Mouse (Mus musculus): ENCODE data around the gene Gm26602.

The Gm26602 gene

DNA sequence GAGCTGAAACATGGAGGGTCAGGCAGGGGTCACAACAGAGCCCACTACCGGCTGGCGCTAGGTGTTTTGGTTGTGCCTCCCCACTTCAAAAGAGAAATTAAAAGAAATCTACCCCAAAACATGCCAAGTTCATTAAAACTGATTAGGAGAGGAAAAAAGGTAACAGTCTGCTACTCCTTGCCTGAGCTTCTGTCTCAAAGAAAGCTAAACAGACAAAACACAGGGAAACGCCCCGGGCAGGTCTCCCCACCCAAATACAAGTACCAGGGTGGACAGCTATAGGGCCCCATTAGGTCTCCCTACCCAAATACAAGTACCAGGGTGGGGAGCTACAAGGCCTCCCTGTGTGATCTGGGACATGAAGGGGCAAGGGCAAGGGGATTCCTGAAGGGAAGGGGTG, at the start of gene Gm26602:
Gene Gm26602, plus strand, starts transcription at position 301 of the 400 bp plus-strand sequence.
- DNase-seq (ENCODE audit: extremely low read depth, low read depth, low spot score), result no peak

- peak; percentile 81 for DNase-seq (ENCODE audit: extremely low read depth, low read depth, low spot score)
Measured at GRCm38 (mm10) chr10:79861230-79862048, 49.2 kb upstream of the Gm26602 start.

- no peak for DNase-seq (ENCODE audit: extremely low read depth, low read depth, low spot score)
Measured at GRCm38 (mm10) chr10:79862049-79862788, 48.4 kb upstream of the Gm26602 start.

DNA sequence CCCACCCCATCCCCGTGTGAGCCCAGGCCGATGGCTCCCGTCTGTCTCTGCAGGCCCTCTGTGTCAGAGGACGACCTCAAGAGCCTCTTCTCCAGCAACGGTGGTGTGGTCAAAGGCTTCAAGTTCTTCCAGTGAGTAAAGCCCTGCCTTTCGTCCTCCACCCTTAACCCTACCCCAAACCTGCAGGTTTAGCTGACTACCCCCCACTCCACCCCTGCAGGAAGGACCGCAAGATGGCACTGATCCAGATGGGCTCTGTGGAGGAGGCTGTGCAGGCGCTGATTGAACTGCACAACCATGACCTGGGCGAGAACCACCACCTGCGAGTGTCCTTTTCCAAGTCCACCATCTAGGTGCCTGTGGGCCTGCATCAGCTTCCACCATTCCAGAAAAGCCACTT, 47.7 kb upstream of the Gm26602 start:
- DNase-seq (ENCODE audit: extremely low read depth, low read depth, low spot score), result no peak

DNA sequence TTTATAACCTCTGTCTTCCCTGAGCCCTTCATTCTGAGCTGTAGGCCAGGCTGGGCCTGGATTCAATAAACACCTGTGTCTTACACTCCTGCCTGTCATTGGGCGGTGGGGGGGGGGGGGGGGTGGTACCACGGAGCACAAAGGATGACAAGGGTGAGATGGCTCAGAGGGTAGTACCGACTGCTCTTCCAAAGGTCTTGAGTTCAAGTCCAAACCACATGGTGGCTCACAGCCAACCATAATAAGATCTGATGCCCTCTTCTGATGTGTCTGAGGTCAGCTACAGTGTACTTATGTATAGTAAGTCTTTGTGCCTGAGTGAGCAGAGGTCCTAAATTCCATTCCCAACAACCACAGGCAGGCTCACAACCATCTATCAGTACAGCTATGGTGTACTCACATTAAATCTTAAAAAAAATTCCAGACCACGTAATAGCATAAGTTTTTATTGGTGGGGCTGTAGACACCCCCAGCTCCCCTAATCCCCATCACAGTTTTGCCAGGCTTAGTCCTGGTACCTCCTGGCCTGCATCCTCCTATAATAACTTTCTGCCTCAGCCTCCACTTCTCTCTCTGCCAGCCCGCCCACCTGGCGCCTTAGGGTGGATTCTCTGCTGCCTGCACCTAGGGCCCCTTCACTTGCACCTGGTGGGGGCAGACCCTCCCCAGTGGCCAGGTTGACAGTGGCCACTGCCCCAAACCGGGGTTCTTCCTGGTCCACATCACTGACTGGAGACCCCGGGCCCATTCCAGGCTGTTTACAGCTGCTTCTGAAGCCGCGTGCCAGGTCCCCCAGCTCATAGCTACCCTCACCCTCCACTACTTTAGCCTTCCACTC, 46.1 kb upstream of the Gm26602 start:
- no peak for DNase-seq (ENCODE audit: extremely low read depth, low read depth, low spot score)

- DNase-seq (ENCODE audit: extremely low read depth, low read depth, low spot score), result no peak
Measured at GRCm38 (mm10) chr10:79865189-79865601, 45.5 kb upstream of the Gm26602 start.

DNA sequence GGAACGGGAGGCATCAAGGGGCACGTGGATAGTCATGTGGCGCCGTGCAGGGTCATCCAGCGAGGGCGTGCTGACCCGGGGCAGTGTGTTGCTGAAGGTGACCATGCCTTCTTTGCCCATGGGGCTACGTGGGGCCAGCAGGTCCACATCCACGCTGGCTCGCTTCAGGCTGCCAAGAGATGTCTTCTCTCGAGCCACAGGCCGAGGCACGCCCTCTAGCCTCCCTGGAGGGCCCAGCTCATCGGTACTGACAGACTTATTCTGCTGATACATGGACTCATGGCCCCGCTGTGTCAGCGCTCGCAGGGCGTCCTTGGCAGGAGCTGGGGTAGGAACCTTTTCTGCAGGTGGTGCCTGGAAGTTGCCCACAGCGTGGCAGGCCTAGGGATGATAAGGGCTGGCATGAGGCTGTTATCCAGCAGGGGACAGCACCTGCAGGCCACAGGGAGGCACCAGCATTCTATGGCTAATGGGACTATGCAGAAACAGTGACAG, 44.8 kb upstream of the Gm26602 start:
- DNase-seq (ENCODE audit: extremely low read depth, low read depth, low spot score), result no peak

- DNase-seq (ENCODE audit: extremely low read depth, low read depth, low spot score), result no peak
Measured at GRCm38 (mm10) chr10:79866601-79867000, 44.1 kb upstream of the Gm26602 start.

GRCm38 (mm10) chr10:79871845-79872244, 38.8 kb upstream of the Gm26602 start:
- no peak for DNase-seq (ENCODE audit: extremely low read depth, low read depth, low spot score)

GRCm38 (mm10) chr10:79872862-79873261, 37.8 kb upstream of the Gm26602 start:
- DNase-seq (ENCODE audit: extremely low read depth, low read depth, low spot score), result no peak

GRCm38 (mm10) chr10:79873313-79873712, 37.3 kb upstream of the Gm26602 start:
- no peak for DNase-seq (ENCODE audit: extremely low read depth, low read depth, low spot score)

DNA sequence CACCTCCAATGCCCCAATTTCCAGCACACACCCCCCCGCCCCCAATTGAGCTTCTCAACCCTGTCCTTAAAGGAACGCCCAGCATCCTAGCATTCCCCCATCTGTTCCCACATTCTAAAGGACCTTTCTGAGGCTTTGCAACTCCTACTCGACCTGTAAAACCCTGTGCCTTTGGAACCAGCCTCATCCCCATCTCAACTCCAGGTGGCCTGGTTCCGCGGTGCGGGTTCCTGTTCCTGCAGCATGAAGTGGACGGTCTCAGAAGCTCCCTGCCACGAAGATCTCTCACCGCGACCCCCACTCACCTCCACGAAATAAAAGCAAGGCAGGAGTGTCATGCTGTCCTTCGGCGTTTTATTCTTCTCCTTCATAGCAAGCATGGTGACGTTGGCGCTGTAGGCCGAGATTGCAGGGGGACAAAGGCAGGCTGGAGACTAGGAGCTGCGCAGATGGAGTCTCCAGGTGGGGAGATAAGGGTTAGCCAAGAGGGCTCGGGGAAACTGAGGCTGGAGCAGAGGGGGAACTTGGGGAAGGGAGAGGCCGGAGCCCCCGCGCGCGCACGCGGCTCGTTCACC, 36.9 kb upstream of the Gm26602 start:
- DNase-seq (ENCODE audit: extremely low read depth, low read depth, low spot score), result no peak

GRCm38 (mm10) chr10:79874290-79874862, 36.3 kb upstream of the Gm26602 start, which contains the start of the genes Prtn3 and Plppr3:
Gene Prtn3 (plus strand): TSS chr10:79874476.
Gene Plppr3 (minus strand): TSS chr10:79874634.
- DNase-seq (ENCODE audit: extremely low read depth, low read depth, low spot score), result no peak

GRCm38 (mm10) chr10:79877174-79877573, 33.5 kb upstream of the Gm26602 start:
- no peak for DNase-seq (ENCODE audit: extremely low read depth, low read depth, low spot score)

DNA sequence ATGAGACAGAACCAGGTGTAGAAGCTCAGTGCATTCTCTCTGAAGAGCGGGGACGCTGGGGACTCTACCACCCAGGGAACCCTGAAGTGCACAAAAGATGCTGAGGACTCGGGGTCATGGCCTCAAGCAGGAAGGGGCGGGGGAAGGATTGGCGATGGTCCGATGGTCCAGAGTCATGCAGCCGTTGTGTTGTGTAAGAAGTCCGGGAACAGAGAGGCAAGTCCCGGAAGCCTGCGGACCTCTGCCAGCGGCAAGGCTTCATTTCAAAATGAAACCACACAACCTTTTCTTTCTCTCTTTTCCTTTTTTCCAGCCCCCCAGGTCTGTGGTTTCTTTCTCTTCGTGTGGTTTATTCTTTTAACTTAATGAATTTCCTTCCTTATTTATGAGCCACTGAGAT, 32.9 kb upstream of the Gm26602 start:
- DNase-seq (ENCODE audit: extremely low read depth, low read depth, low spot score), result no peak

- no peak for DNase-seq (ENCODE audit: extremely low read depth, low read depth, low spot score)
Measured at GRCm38 (mm10) chr10:79879527-79879926, 31.1 kb upstream of the Gm26602 start.

- no peak for DNase-seq (ENCODE audit: extremely low read depth, low read depth, low spot score)
Measured at GRCm38 (mm10) chr10:79880721-79881120, 29.9 kb upstream of the Gm26602 start.

DNA sequence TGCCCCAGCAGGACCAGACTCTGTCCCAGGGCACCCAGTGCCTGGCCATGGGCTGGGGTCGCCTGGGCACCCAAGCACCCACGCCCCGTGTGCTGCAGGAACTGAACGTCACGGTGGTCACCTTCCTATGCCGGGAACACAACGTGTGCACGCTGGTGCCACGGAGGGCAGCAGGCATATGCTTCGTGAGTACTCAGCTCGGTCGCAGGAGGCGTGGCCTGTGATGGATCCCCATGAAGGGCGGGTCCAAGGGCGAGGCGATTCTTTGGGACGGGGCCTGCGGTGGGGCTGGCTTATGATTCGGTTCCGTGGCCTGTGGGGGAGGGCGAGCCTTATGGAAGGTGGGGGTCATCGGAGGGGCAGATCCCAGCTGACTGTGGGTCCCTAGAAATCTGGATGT, 28.7 kb upstream of the Gm26602 start:
- DNase-seq (ENCODE audit: extremely low read depth, low read depth, low spot score), result no peak

DNA sequence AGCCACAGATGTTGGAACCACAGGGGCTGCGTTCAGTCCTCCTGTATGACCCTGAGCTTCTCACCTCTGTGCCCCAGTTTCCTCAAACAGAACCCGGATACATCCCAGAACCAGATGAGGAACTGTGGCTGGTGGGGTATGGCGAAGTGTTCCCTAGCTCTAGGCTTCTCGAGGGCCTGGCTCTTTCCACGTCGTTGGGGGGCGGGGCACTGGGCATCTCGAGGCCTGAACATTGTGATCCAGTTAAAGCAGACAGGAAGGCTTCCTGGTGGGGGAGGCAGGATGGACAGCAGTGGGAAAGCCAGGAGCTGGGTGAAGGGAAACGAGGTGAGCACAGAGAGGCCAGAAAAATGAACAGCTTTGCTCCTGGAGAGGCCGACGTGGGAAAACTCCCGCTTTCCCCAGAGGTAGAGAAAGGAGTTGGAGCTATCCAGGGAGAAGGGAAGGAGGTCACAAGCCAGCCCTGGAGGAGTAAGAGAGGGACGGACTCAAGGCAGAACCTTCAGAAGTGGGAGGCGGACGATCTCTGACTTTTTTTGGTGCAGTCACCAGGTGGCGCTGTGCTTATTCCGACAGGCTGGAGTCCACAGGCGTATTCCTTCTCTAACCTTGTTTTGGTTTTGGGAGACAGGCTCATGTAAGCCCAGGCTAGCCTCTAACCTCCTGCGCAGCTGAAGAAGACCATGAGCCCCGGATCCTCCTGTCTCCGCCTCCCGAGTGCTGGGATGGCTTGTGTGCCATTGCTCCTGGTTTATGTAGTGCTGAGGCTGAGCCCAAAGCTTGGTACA, 27.2 kb upstream of the Gm26602 start:
- DNase-seq (ENCODE audit: extremely low read depth, low read depth, low spot score), result no peak

DNA sequence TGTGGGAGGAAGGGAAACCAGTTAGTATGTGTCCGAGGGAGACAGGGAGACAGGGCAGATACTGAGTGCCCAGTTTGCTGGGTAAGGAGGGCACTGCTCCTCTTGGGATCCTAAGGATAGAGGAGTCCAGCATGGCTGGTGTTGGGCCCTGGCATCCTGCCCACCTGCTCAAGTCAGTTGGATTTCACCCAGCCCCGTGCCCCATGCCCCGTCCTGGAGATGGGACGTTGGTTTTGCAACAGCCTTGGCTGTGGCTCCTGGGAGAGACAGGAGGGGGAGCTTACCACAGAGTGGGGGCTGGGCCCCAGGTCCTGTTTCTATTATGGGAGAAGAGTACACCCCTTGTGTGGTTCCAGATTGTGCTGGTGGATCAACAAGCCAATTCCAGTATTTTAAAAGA, 26.2 kb upstream of the Gm26602 start:
- DNase-seq (ENCODE audit: extremely low read depth, low read depth, low spot score), result peak; percentile 7

Data from fat pad, adult 2 months (tissue).